Mouse (Mus musculus) lung, postnatal 0 days (tissue): Measurements from ENCODE around the gene Atp2a2. TPM values are rescaled to one million over a fixed set of nuclear protein-coding genes. Genes with fewer than 3 reads are reported as not detected.
"Not testable (repeated sequence)": the region's sequence is repeated elsewhere in the genome, so short reads cannot be mapped to it uniquely, and the experiment has no call there.

Experiments
- ATAC-seq: fragments of 200-750 bp; cut with Nextera tagmentation; 2 replicates; pipeline ENCODE4 v1.8.0; 2017; ENCODE audit warnings: moderate library complexity
- DNase-seq: peaks from one replicate; pipeline ENCODE4 v3.0.0-alpha.2; 2016; ENCODE audit warnings: low spot score
- H3K27ac ChIP-seq: fragments of 300-500 bp; sonication (generic); 2 replicates; pipeline ENCODE4 v1.5.1; 2014; ENCODE audit warnings: antibody characterized with exemption, mild to moderate bottlenecking, low read length, mixed read lengths
- H3K27me3 ChIP-seq: fragments of 300-500 bp; sonication (generic); replicated peaks from 2 replicates; pipeline ENCODE4 v1.6.1; 2014; ENCODE audit warnings: low read length, mixed read lengths; ENCODE audit not compliant: insufficient read depth
- H3K36me3 ChIP-seq: fragments of 300-500 bp; sonication (generic); 2 replicates; pipeline ENCODE4 v1.6.1; 2014; ENCODE audit warnings: low read length, mixed read lengths; ENCODE audit not compliant: insufficient read depth
- H3K4me1 ChIP-seq: fragments of 300-500 bp; sonication (generic); 2 replicates; pipeline ENCODE4 v1.6.1; 2014; ENCODE audit warnings: antibody characterized with exemption, low read depth, low read length, mixed read lengths; ENCODE audit not compliant: insufficient read depth
- H3K4me2 ChIP-seq: fragments of 300-500 bp; sonication (generic); replicated peaks from 2 replicates; pipeline ENCODE4 v1.6.1; 2014; ENCODE audit warnings: low read depth, mild to moderate bottlenecking, low read length, moderate library complexity, mixed read lengths
- H3K4me3 ChIP-seq: fragments of 300-500 bp; sonication (generic); 2 replicates; pipeline ENCODE4 v1.5.1; 2014; ENCODE audit warnings: low read depth, low read length
- H3K9ac ChIP-seq: fragments of 300-500 bp; sonication (generic); replicated peaks from 2 replicates; pipeline ENCODE4 v1.6.1; 2014; ENCODE audit warnings: low read depth, mild to moderate bottlenecking
- H3K9me3 ChIP-seq: fragments of 300-500 bp; sonication (generic); 2 replicates; pipeline ENCODE4 v1.6.1; 2016; ENCODE audit warnings: low read length, mixed read lengths
- CTCF ChIP-seq: IDR thresholded peaks from 2 replicates; pipeline ENCODE4 v1.5.1; 2016; ENCODE audit warnings: antibody characterized with exemption, mild to moderate bottlenecking
- EP300 ChIP-seq: IDR thresholded peaks from 2 replicates; pipeline ENCODE4 v1.6.1; 2016; ENCODE audit warnings: antibody characterized with exemption, mild to moderate bottlenecking, control low read depth
- WGBS: fragments of 180-500 bp; shearing (Covaris S2); extraction: QIAGEN DNeasy Blood & Tissue Kit; methylation state at CpG from one replicate; pipeline ENCODE4 v1.1.7; 2014; 5-methylcytosine and 5-hydroxymethylcytosine counted together
- polyA plus RNA-seq: library from polyadenylated mRNA; unstranded; fragments of >200 nt; fragmentation: Nextera tagmentation; extraction: Ambion mirVana; gene quantifications from 2 replicates; pipeline ENCODE4 v1.2.1, GENCODE M21; 2015

Atp2a2 gene
- polyA plus RNA-seq, 1 experiment from 2014 or later = 27.4 TPM

DNA sequence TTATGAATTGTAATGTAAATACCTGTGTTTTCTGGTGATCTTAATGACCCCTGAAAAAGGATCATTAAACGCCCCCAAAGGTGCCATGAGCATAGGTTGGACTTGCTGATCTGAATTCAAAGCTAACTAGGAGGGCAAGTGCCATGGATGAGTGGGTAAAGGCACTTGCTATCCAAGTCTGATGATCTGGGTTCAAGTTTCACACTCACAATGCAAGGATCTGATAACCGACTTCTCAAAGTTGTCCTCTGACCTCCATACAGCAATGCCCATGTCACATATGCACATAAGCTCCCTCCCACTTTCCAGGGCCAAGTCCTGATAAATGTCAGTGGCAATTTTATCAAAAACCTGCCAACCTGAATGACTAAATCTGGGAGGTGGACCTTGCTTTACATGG lies 9.0 kb downstream of the Atp2a2 start:
- no peaks in the 10 kb centered on the region for H3K4me1 ChIP-seq
- H3K36me3 ChIP-seq = peaks cover 23% of the 10 kb centered on the region
- DNase-seq (no peak), ATAC-seq (no peak)
- TF ChIP-seq EP300 (no peak), CTCF (no peak)
- H3K9me3 ChIP-seq = no peaks in the 10 kb centered on the region
- no peak overlapping the region for H3K4me3 ChIP-seq
- H3K9ac ChIP-seq = no peak overlapping the region
- H3K27me3 ChIP-seq = no peaks in the 10 kb centered on the region
- no peak overlapping the region for H3K4me2 ChIP-seq
- no peak overlapping the region for H3K27ac ChIP-seq
- WGBS = 82% methylated on average over 2 of the region's 2 CpGs

DNA sequence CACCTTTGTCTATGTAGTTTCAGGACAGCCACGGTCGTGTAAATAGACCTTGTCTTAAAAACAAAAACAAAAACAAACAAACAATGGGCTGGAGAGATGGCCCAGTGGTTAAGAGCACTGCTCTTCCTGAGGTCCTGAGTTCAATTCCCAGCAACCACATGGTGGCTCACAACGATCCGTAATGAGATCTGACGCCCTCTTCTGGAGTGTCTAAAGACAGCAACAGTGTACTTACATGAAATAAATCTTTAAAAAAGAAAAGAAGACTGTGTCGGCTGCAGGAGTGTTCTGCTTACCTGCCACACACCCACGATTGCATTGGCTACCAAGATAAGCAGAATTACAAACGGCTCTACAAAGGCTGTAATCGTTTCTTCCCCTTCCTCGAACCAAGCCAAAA lies 10.6 kb downstream of the Atp2a2 start:
- no peak overlapping the region for H3K4me2 ChIP-seq
- 82% methylated on average over 10 of the region's 10 CpGs for WGBS
- H3K27me3 ChIP-seq = no peaks in the 10 kb centered on the region
- H3K36me3 ChIP-seq = peaks cover 23% of the 10 kb centered on the region
- TF ChIP-seq CTCF (no peak), EP300 (no peak)
- DNase-seq = no peak
- H3K9me3 ChIP-seq = no peaks in the 10 kb centered on the region
- H3K4me1 ChIP-seq = no peaks in the 10 kb centered on the region
- H3K4me3 ChIP-seq = no peak overlapping the region
- ATAC-seq = no peak
- H3K9ac ChIP-seq = no peak overlapping the region
- H3K27ac ChIP-seq = no peak overlapping the region

DNA sequence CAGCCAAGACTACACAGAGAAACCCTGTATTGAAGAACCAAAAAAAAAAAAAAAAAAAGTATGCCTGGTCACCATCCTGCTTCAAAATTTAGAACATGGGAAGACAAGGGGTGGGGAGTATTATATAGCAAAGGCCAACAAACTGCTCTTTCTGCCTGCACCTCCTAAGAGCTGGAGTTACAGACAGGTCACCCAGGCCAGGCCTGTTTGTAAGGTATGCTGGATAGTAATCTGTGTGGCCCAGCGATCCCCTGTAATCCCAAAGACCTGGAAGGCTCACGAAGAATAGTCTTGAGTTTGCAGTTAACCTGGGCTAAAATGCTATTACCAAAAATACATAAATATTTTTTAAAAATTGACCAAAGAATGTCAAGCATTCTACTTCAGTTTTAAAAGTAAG lies 11.9 kb downstream of the Atp2a2 start:
- H3K9me3 ChIP-seq = no peaks in the 10 kb centered on the region
- H3K4me3 ChIP-seq = no peak overlapping the region
- DNase-seq (no peak), ATAC-seq (no peak)
- WGBS = 96% methylated on average over 2 of the region's 2 CpGs
- no peak overlapping the region for H3K4me2 ChIP-seq
- TF ChIP-seq EP300 = no peak
- TF ChIP-seq CTCF = no peak
- no peak overlapping the region for H3K27ac ChIP-seq
- H3K27me3 ChIP-seq = no peaks in the 10 kb centered on the region
- H3K4me1 ChIP-seq = no peaks in the 10 kb centered on the region
- H3K36me3 ChIP-seq = peaks cover 18% of the 10 kb centered on the region
- H3K9ac ChIP-seq = no peak overlapping the region

DNA sequence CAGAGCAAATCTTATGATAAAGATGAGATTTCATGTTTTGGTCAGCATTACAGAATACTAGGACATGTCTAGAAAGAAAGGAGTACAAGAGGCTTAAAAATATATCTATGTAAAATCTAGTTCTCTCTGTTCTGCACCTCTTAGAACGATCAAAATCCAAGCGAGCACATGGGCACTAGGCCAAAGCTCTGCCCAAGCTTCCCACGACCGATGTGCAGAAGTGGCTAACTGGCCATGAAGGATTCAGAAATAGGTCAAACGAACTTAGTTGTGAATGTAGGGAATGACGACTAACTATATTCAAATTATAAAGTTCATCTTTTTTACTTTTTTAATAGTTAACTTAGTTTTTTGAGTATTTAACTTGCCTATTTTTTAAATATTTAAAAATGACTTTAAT lies 14.2 kb downstream of the Atp2a2 start:
- Histone ChIP-seq H3K4me3 (no peak overlapping the region), H3K4me1 (no peaks in the 10 kb centered on the region), H3K27ac (no peak overlapping the region), H3K9me3 (no peaks in the 10 kb centered on the region), H3K9ac (no peak overlapping the region), H3K4me2 (no peak overlapping the region), H3K27me3 (no peaks in the 10 kb centered on the region), H3K36me3 (peaks cover 23% of the 10 kb centered on the region)
- ATAC-seq (no peak), DNase-seq (no peak)
- WGBS = 72% methylated on average over 6 of the region's 6 CpGs
- TF ChIP-seq CTCF = no peak
- TF ChIP-seq EP300 = no peak

DNA sequence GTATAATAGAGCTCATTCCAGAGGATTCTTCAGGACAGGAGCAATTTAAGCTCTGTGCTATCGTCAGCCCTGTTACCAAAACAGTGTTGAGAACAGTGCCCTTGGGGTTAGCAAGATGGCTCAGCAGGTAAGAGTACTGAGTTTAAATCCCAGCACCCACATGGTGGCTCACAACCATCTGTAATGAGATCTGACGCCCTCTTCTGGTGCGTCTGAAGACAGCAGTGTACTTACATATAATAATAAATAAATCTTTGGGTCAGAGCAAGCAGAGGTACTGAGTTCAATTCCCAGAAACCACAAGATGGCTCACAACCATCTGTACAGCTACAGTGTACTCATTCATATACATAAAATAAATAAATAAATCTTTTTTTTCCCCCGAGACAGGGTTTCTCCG lies 15.8 kb downstream of the Atp2a2 start:
- not testable (repeated sequence) for H3K4me3 ChIP-seq, H3K9me3 ChIP-seq, H3K4me1 ChIP-seq, H3K27ac ChIP-seq, DNase-seq, H3K27me3 ChIP-seq, H3K4me2 ChIP-seq, ATAC-seq, H3K9ac ChIP-seq
- 0 out of 2 replicates have a peak, but pooled peaks have one; percentile 1 for TF ChIP-seq CTCF
- peaks cover 24% of the 10 kb centered on the region for H3K36me3 ChIP-seq
- 74% methylated on average over 5 of the region's 5 CpGs for WGBS

DNA sequence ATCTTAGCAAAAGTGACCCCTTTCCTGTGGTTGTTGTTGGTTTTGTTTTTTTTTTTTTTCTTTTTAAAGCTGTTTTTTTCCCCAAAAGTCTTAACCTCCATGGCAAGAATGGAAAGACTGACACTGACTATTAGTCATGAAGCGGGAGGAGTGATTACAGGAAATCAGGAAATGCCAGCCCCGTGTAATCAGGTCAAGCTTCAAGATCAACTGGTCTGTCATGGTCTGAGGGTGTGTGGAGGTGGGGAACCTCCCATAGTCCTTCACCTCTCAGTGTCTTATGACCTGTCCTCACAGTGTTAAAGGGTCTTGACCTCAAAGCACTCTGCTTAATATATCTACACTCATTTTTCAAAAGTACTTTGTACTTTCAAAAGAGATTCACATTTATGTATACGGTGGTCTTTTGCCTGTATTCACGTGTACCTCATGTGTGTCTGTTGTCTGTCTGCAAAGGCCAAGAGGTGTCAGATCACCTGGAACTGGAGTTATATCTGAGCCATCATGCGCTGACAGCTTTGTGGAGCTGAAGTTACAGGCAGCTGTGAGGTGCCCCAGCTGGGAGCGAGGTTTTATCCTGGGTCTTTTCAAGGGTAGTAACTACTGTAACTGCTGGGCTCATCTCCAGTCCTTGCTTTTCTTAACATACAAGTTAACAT lies 19.2 kb downstream of the Atp2a2 start:
- H3K27ac ChIP-seq = no peak overlapping the region

DNA sequence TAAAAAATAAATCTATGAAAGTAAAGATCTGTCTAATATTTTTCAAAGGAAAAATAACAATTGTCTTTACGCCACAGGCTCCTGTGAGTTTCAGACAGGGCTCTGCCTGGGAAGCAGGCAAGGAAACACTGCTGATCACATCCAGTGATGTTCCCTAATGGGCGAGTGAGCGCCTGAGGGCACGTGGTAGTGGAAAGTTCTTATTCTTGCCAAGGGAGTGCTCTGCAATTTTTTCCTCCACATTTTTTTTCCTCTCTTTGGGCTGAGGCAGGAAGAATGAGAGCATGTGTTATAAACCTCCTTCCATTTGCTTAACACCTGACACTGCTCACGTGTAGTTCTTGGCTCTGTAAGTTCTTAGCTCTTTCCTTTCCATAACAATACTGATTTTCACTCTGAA lies 20.2 kb downstream of the Atp2a2 start:
- TF ChIP-seq CTCF = no peak
- TF ChIP-seq EP300 = no peak
- WGBS = 76% methylated on average over 5 of the region's 5 CpGs
- Histone ChIP-seq H3K4me3 (no peak overlapping the region), H3K36me3 (peaks cover 20% of the 10 kb centered on the region), H3K4me2 (no peak overlapping the region), H3K9me3 (no peaks in the 10 kb centered on the region), H3K27me3 (no peaks in the 10 kb centered on the region), H3K9ac (no peak overlapping the region), H3K4me1 (no peaks in the 10 kb centered on the region), H3K27ac (no peak overlapping the region)
- DNase-seq (peak; percentile 14), ATAC-seq (no peak)

More for the DNA sequence above, 19.2 kb downstream of the Atp2a2 start:
- no peak overlapping the region for H3K4me2 ChIP-seq
- H3K9ac ChIP-seq = no peak overlapping the region
- 78% methylated on average over 6 of the region's 6 CpGs for WGBS
- H3K27me3 ChIP-seq = no peaks in the 10 kb centered on the region
- ATAC-seq (no peak), DNase-seq (no peak)
- H3K36me3 ChIP-seq = peaks cover 14% of the 10 kb centered on the region
- TF ChIP-seq EP300 (no peak), CTCF (no peak)
- H3K9me3 ChIP-seq = no peaks in the 10 kb centered on the region
- no peaks in the 10 kb centered on the region for H3K4me1 ChIP-seq
- no peak overlapping the region for H3K4me3 ChIP-seq
